Mouse (Mus musculus): Measurements from ENCODE around the gene Slc8a1. TPM values are rescaled to one million over a fixed set of nuclear protein-coding genes. Genes with fewer than 3 reads are reported as not detected.

The Slc8a1 gene
- polyA plus RNA-seq, 2 experiments from 2014 or later = 0.03 TPM; not detected in 1

DNA sequence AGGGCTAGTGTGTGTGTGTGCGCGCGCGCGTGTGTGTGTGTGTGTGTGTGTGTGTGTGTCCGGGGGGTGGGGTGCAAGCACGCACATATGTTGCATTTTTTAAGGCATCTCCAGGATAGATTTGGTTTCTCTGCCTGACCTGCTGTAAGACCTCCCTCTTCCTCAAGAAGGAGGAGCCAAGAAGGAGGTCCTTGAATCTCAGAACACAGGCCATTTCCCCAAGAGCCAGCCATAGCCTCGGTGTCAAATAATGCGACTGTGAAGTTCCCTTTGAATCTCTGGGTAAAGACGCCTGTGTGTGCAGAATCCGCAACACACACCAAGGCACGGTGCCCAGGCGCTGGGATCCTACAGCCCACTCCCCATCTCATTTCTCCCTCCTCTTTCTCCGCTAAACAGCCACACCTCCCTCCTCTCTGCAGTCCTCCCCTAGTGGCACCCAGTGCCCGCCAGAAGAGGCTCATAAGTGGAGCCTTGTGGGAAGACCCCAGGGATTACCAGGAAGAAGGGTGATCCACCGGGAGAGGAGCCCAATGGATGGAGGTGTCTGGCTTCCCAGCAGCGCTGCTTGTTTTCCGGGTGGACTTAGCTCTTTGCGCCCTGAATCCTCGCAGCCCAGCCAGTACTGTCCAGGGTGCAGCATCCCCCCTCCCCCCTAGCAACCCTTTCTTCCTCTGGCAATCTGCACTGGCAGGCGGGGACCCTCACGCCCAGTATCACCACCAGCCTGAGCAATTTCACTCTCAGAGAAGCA lies 68.9 kb downstream of the Slc8a1 start:
- no peak for ATAC-seq

- ATAC-seq = no peak
Measured at GRCm38 (mm10) chr17:81668466-81668865, 69.7 kb downstream of the Slc8a1 start.

DNA sequence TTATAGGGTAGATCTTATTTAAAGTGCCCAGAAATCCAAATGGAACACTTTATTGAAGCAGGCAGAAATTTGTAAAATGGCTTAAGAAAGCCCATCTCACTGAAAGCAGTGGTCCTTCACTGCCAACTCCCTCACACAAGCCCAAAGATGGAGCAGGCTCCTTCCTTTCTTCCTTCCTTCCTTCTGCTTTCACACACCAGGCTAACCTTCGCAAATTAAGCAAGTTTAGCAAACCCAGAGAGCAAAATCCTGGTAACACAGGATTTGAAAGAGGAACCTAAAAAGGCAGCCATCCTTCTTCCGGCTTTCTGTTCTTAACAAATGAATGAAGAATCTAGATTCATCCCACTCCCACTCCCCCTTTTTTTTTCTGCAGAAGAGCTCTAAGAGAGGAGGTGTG lies 70.2 kb downstream of the Slc8a1 start:
- ATAC-seq = no peak

GRCm38 (mm10) chr17:81666551-81666950 lies 71.6 kb downstream of the Slc8a1 start:
- no peak for ATAC-seq

GRCm38 (mm10) chr17:81664916-81665315 lies 73.3 kb downstream of the Slc8a1 start:
- ATAC-seq = no peak

- no peak for ATAC-seq
Measured at GRCm38 (mm10) chr17:81657828-81658227, 80.3 kb downstream of the Slc8a1 start.

DNA sequence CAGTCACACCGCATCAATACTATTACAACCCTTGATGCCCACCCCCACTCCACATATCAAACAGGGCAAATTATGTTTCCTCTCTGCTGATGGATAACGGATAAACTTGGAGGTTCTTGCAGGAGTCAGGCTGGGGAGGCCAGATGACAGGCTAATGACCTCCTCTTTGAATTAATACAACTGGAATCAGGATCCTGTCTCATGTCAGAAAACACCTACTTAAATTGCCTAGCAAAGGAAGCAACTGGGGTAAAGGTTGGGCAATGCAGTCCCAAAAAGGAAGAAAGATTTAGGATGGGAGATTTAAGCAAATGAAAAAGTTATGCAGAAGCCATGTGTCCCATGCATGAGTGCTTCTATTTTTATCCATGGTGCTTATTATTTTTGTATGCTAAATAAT lies 83.6 kb downstream of the Slc8a1 start:
- ATAC-seq = no peak

GRCm38 (mm10) chr17:81652958-81653357 lies 85.2 kb downstream of the Slc8a1 start:
- no peak for ATAC-seq

DNA sequence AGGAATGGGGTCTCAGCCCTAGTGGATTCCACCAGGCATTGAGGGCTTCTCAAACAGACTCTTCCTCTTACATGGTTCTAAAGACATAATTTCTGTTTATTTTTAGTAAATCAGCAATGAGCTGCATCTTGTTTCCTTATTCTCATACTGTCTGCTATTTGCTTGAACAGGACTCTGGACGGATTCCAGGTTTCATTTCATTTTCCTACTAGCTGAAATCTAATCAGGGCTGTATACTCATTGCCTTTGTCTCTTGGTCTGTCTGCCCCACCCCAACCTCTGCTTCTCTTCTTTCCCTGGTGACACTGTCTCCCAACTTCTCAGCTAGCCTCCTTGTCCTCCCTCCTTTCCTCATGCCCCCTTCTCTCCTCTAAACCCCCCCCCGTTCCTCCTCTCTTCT lies 101.4 kb downstream of the Slc8a1 start:
- ATAC-seq = no peak

DNA sequence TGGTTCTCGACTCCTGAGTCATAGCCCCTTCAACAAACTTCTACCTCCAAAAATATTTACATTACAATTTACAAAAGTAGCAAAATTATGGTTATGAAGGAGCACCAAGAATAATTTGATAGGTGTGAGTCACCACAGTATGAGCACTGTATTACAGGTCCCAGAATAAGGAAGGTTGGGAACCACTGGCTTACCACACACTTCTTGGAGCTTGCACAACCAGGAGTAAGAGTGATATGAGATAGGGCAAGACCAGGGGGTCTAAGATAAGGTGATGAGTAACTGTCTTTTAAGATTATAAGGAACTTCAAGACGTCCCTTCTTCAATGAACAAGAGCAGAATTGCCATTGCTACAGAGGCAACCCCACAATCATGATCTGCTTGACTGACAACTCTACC lies 107.7 kb downstream of the Slc8a1 start:
- ATAC-seq = no peak

GRCm38 (mm10) chr17:81621188-81621644 lies 117.0 kb downstream of the Slc8a1 start:
- ATAC-seq = no peak

- ATAC-seq = no peak
Measured at GRCm38 (mm10) chr17:81618461-81618860, 119.7 kb downstream of the Slc8a1 start.

- ATAC-seq = no peak
Measured at GRCm38 (mm10) chr17:81616326-81616725, 121.9 kb downstream of the Slc8a1 start.

DNA sequence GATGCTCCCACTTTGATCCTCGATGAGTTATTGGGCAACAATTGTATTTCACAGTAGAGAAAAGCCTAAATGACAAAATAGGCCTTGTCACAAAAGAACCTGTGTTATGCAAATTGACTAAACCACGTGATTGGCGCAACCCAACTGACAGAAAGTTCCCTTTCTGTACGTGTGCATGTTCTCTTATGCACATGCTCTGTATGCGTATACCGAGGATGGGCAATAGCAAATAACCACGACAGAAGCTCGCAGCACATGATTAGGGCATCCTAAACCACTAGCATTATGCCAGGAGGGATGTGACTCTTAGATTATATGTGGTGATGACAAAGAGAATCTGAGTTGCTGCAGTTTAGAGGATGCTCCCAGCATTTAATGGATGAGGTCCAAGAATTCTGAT lies 122.8 kb downstream of the Slc8a1 start:
- ATAC-seq = no peak

DNA sequence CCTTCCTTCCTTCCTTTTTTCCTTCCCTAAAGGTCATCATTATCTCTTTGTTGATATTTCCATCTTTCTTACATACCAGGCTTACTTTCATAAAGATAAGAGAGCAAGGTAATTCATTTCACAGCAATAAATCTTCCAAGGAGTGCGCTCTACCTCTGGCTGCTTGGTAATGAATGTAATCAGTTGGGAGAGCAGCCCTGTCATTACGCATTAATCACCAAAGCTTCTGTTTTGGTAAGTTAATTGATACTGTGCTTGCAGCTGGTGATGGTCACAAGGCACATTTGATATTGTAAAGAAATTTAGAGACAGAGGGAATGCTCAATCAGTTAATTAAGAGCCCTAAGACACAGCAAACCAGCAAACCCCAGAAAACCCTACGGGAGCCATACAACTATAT lies 130.7 kb downstream of the Slc8a1 start:
- ATAC-seq = no peak

- no peak for ATAC-seq
Measured at GRCm38 (mm10) chr17:81606084-81606483, 132.1 kb downstream of the Slc8a1 start.

DNA sequence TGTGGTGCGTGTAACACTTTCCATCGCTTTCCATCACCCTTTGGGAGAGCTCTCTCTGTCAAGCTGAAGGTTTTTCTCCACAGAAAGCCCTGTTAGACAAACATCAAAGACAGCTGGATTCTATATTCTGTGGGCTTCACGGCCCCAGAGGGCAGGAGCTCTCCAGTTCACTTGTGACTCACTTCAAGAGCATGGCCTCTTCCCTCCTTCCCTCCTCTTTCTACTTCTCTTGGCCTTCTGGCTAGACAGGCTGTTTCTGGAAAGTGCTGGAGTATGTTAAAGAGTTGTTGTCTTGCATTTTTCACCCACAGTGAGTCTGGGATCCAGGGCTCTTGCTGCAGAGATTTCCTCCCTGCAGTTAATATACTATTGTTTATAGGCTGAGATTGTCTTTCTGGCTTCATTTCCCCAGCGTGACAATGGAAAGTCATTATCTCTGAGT lies 132.9 kb downstream of the Slc8a1 start:
- ATAC-seq = no peak

DNA sequence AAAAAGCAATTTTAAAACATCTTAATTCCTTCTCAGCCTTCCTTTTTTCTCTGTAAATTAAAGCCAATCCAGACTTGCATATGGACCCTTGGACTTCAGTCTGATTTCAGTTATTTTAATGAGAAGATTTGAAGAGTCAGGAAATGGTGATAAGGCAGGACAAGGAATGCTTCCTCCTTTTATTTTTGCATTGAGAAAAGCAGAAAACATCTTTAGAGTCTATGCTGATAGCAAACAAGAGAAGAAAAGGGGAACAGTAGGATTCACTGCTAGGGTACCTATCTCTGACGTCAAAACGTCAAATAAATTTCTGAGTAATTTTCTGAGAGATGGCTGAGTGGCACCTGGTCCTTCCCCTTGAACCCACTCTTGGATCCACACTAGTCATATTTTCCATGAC lies 139.1 kb downstream of the Slc8a1 start:
- no peak for ATAC-seq

- no peak for ATAC-seq
Measured at GRCm38 (mm10) chr17:81589791-81590190, 148.4 kb downstream of the Slc8a1 start.

DNA sequence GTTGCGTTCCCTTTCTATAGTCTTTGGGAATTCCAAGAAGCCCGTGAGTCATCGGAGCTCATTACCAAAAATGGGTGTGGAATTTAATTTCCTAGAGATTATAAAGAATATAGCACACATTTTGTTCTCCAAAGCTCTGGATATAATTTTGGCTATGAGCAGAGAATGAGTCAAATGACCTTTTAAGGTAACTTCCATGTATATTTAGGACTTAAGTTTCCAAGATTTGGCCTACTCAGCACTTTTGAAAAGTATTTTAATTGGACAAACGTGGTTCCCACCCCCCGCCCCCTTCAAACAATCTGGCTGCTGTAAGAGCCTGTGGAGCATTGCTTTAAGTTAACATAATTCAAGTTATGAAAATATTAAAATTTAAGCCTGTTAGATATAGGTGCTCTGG lies 151.4 kb downstream of the Slc8a1 start:
- ATAC-seq = no peak

GRCm38 (mm10) chr17:81579728-81580425 lies 158.3 kb downstream of the Slc8a1 start:
- no peak for ATAC-seq

DNA sequence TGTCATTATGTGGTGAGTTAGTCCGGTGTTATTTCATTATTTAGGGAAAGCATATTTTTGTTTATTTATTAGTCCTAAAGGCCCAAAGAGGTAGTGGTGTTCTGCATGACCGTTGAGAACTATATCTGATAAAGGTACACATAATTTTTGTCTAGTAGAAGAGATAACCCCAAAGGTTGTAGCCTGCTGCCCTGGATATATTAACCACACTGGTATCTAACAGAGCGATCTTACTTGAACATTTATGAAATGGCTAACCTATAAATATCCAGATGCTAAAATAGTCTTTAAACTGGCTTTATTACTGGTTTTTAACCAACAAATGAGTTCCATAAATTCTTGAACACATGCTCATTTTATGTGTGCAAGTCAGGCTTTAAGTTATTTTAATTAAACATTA lies 161.3 kb downstream of the Slc8a1 start:
- ATAC-seq = no peak

DNA sequence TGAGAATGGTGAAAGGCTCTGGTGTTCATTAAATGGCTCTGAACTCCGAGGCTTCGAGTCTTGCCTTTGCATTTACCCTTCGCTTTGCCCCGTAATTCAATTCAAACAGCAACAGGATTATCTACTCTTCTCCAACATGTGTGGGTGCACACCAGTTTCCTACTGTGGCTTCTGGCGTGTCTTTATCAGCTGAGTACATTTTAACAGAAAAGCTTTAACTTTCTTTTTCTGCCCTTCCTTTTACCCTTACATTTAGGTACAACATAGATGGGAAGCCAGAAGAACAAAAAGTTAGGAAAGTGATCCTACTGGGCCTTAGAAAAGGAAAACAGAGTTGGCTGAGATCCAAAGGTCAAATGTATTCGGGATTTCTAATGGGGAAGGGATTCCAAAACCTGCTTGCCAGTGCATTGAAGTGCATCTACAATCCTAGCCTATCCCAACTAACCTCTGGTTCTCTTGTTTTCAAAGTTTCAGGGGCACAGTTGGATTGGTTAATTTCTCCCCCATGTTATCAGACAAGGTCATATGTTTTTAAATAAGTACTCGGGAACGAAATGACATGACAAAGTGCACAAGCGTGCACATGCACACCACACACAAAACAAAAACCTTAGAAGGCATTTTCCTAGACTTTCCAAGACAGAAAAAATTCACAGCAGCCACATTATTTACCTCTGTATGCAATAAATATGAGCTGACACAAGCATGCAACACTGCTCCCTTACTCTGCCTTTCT lies 172.4 kb downstream of the Slc8a1 start:
- ATAC-seq = no peak
